Comparison of ENCODE assay signal across 14 mouse cellular contexts in genomic region chr1:159819511-159819910, GRCm38 (mm10).
DNase-seq lines count a peak whose midpoint lies in the region; ATAC-seq lines count a peak whose summit lies in the region.
"Had no signal": no experiment of that assay in that cellular context is flagged by ENCODE, and none has a peak within 500 bp of the region (broad histone marks: within the 10 kb centered on the region; RNA-seq: fewer than 3 reads in every experiment).

No protein-coding gene starts in this region.

- H3K4me2 ChIP-seq in midbrain, embryonic 15.5 days: no peak overlapping the region
- H3K4me2 ChIP-seq in midbrain, embryonic 11.5 days: no peak overlapping the region
- H3K4me2 ChIP-seq: heart, embryonic 15.5 days; liver, embryonic 15.5 days had no signal

- no peak overlapping the region for H3K9ac ChIP-seq in midbrain, embryonic 15.5 days
- no peak overlapping the region for H3K9ac ChIP-seq in midbrain, embryonic 11.5 days (ENCODE audit: low read length)
- H3K9ac ChIP-seq: heart, embryonic 15.5 days; liver, embryonic 15.5 days had no signal

- H3K27ac ChIP-seq in midbrain, embryonic 15.5 days: 0 out of 2 replicates have a peak overlapping the region, but pooled peaks have one; percentile 26
- no peak overlapping the region for H3K27ac ChIP-seq in midbrain, embryonic 11.5 days (ENCODE audit: low read depth, low read length)
- H3K27ac ChIP-seq: heart, embryonic 15.5 days; liver, embryonic 15.5 days had no signal

- ATAC-seq in frontal cortex, adult (ENCODE audit: low TSS enrichment): peak; percentile 78
- ATAC-seq in midbrain, embryonic 15.5 days (replicated peaks): no peak
- ATAC-seq in midbrain, embryonic 11.5 days (ENCODE audit: low FRiP score): no peak
- ATAC-seq: intestine, postnatal 0 days had no signal

- H3K36me3 ChIP-seq in midbrain, embryonic 15.5 days (replicated peaks): no peaks in the 10 kb centered on the region
- H3K36me3 ChIP-seq in midbrain, embryonic 11.5 days (ENCODE audit: control insufficient read depth, insufficient read depth, low read length): no peaks in the 10 kb centered on the region
- H3K36me3 ChIP-seq: heart, embryonic 15.5 days; liver, embryonic 15.5 days had no signal

- no peaks in the 10 kb centered on the region for H3K27me3 ChIP-seq in midbrain, embryonic 15.5 days (replicated peaks)
- H3K27me3 ChIP-seq in midbrain, embryonic 11.5 days (ENCODE audit: control insufficient read depth, insufficient read depth, low read length): no peaks in the 10 kb centered on the region
- H3K27me3 ChIP-seq: heart, embryonic 15.5 days; liver, embryonic 15.5 days had no signal

- H3K4me3 ChIP-seq in midbrain, embryonic 15.5 days: no peak overlapping the region
- no peak overlapping the region for H3K4me3 ChIP-seq in midbrain, embryonic 11.5 days (ENCODE audit: low read depth, low read length)
- H3K4me3 ChIP-seq: heart, embryonic 15.5 days; liver, embryonic 15.5 days had no signal

- no peaks in the 10 kb centered on the region for H3K4me1 ChIP-seq in midbrain, embryonic 15.5 days
- no peaks in the 10 kb centered on the region for H3K4me1 ChIP-seq in midbrain, embryonic 11.5 days (ENCODE audit: control insufficient read depth, insufficient read depth, low read length)
- H3K4me1 ChIP-seq: heart, embryonic 15.5 days; liver, embryonic 15.5 days had no signal

- DNase-seq in frontal cortex, postnatal 10 days (ENCODE audit: low spot score in 2 of 2): no peak
- no peak for DNase-seq in midbrain, embryonic 11.5 days (ENCODE audit: low spot score, missing footprints)
- DNase-seq in left cerebral cortex, adult 18-20 months (ENCODE audit: low spot score in 2 of 2): peak; percentile 45 to 65
- DNase-seq in right cerebral cortex, postnatal 36 days (ENCODE audit: low spot score in 2 of 2): peak; percentile 25 to 53
- no peak for DNase-seq in kidney, postnatal 14 days
- DNase-seq in lung, postnatal 14 days: no peak
- DNase-seq: B cell, adult 2 months; gastrocnemius, postnatal 25 days; thymus, postnatal 25 days had no signal

- no peaks in the 10 kb centered on the region for H3K9me3 ChIP-seq in midbrain, embryonic 15.5 days
- no peaks in the 10 kb centered on the region for H3K9me3 ChIP-seq in midbrain, embryonic 11.5 days (ENCODE audit: control insufficient read depth, low read length)
- H3K9me3 ChIP-seq: heart, embryonic 15.5 days; liver, embryonic 15.5 days had no signal

- WGBS in midbrain, embryonic 15.5 days: 50% methylated on average over 3 of the region's 3 CpGs
- WGBS in midbrain, embryonic 11.5 days: 35% methylated on average over 3 of the region's 3 CpGs

Comparison
In these comparisons a context has a peak if more than half of its experiments do, and no peak if none do; other contexts are left out.
1. DNase-seq: peak in left cerebral cortex, adult 18-20 months (2 of 2) and right cerebral cortex, postnatal 36 days (2 of 2); none in frontal cortex, postnatal 10 days (0 of 2), midbrain, embryonic 11.5 days (single experiment), kidney, postnatal 14 days (single experiment) and lung, postnatal 14 days (single experiment).